Mouse (Mus musculus) kidney, adult 2 months (tissue): ENCODE data around the gene Tspan18.

ENCODE experiments used
- CTCF ChIP-seq: fragments of 200-500 bp; conservative IDR thresholded peaks from 2 replicates; pipeline ENCODE4 v1.5.1; 2011; ENCODE audit warnings: low read depth, mild to moderate bottlenecking, control low read depth, low read length, moderate library complexity, mixed read lengths; ENCODE audit not compliant: insufficient read depth, insufficient read length
- POLR2A ChIP-seq: fragments of 200-500 bp; IDR thresholded peaks from one replicate; pipeline ENCODE4 v1.6.1; 2011; ENCODE audit warnings: low read depth, low read length, control low read depth

DNA sequence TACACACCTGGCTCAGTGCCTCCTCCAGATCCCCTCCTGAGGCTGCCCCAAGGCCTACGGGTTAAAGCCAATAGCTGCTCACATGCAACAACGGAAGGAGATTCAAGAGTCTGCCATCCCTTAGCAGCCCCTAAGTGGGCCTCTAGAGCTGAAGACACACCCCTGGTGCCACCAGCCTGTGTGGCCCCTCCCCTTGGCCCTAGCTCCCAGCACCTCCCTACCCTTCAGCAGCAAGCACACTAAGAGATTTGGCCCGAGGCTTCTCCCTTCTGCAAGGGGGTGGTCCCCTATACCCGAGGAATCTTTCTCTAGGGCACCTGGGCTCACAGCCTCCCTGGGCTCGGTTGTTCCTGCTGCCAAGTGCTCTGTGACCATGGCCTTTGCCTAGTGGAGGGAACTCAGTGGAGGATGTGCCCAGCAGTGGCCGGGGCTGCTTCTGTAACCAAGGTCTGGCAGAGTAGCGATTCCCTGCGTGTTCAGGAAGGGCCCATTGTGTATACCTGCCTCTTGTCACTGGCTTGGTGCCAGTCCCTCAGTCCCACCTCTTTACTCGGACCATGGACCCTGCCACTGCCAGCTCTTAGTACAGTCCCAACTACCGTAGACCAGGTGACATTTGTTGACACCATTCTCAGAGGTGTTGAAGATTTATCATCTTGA lies 133.5 kb downstream of the Tspan18 start:
- no peak for TF ChIP-seq CTCF
- no peak for TF ChIP-seq POLR2A
